Mouse (Mus musculus) stomach, embryonic 14.5 days (tissue): ENCODE measurements around the gene Chaf1a. TPM values are rescaled to one million over a fixed set of nuclear protein-coding genes. Genes with fewer than 3 reads are reported as not detected.
"Not testable (repeated sequence)": the region's sequence is repeated elsewhere in the genome, so short reads cannot be mapped to it uniquely, and the experiment has no call there.

Source experiments
- ATAC-seq: fragments of 200-750 bp; cut with Nextera tagmentation; 2 replicates; pipeline ENCODE4 v1.8.0; 2017; ENCODE audit warnings: low read depth, moderate TSS enrichment; ENCODE audit not compliant: insufficient number of reproducible peaks, insufficient read depth, low FRiP score
- H3K27ac ChIP-seq: fragments of 300-500 bp; sonication (generic); 2 replicates; pipeline ENCODE4 v1.5.1; 2014; ENCODE audit warnings: mild to moderate bottlenecking, low read length, moderate library complexity, mixed read lengths
- H3K27me3 ChIP-seq: fragments of 300-500 bp; sonication (generic); 2 replicates; pipeline ENCODE4 v1.6.1; 2014; ENCODE audit warnings: low read length, control low read depth, mixed read lengths; ENCODE audit not compliant: control insufficient read depth, insufficient read depth
- H3K36me3 ChIP-seq: fragments of 300-500 bp; sonication (generic); 2 replicates; pipeline ENCODE4 v1.6.1; 2014; ENCODE audit warnings: mild to moderate bottlenecking, control low read depth, low read length, moderate library complexity, mixed read lengths; ENCODE audit not compliant: control insufficient read depth, insufficient read depth
- H3K4me1 ChIP-seq: fragments of 300-500 bp; sonication (generic); 2 replicates; pipeline ENCODE4 v1.6.1; 2014; ENCODE audit warnings: low read length, control low read depth, mixed read lengths; ENCODE audit not compliant: control insufficient read depth, insufficient read depth
- H3K4me2 ChIP-seq: fragments of 300-500 bp; sonication (generic); replicated peaks from 2 replicates; pipeline ENCODE4 v1.6.1; 2014; ENCODE audit warnings: low read depth, low read length, control low read depth
- H3K4me3 ChIP-seq: fragments of 300-500 bp; sonication (generic); 2 replicates; pipeline ENCODE4 v1.5.1; 2014; ENCODE audit warnings: low read depth, low read length, control low read depth
- H3K9ac ChIP-seq: fragments of 300-500 bp; sonication (generic); replicated peaks from 2 replicates; pipeline ENCODE4 v1.6.1; 2014; ENCODE audit warnings: low read depth, mild to moderate bottlenecking, control low read depth, low read length, moderate library complexity, mixed read lengths
- H3K9me3 ChIP-seq: fragments of 300-500 bp; sonication (generic); 2 replicates; pipeline ENCODE4 v1.6.1; 2016; ENCODE audit warnings: low read depth, low read length, control low read depth; ENCODE audit not compliant: control insufficient read depth
- WGBS: fragments of 180-500 bp; shearing (Covaris S2); extraction: QIAGEN DNeasy Blood & Tissue Kit; methylation state at CpG from one replicate; pipeline ENCODE4 v1.1.7; 2014; 5-methylcytosine and 5-hydroxymethylcytosine counted together
- polyA plus RNA-seq: library from polyadenylated mRNA; unstranded; fragments of >200 nt; fragmentation: Nextera tagmentation; extraction: Ambion mirVana; gene quantifications from 2 replicates; pipeline ENCODE4 v1.2.1, GENCODE M21; 2014

Chaf1a gene
- polyA plus RNA-seq, 1 experiment from 2014 or later = 19.2 TPM

GRCm38 (mm10) chr17:56065715-56066114 lies 25.5 kb downstream of the Chaf1a start:
- 77% methylated on average over 6 of the region's 6 CpGs for WGBS
- peaks cover 94% of the 10 kb centered on the region for H3K36me3 ChIP-seq
- H3K9ac ChIP-seq, H3K9me3 ChIP-seq, H3K4me1 ChIP-seq, ATAC-seq, H3K27ac ChIP-seq, H3K4me3 ChIP-seq, H3K4me2 ChIP-seq, H3K27me3 ChIP-seq: not testable (repeated sequence)

- Histone ChIP-seq H3K9ac (no peak overlapping the region), H3K4me1 (no peaks in the 10 kb centered on the region), H3K36me3 (peaks cover 93% of the 10 kb centered on the region), H3K27me3 (no peaks in the 10 kb centered on the region), H3K27ac (no peak overlapping the region), H3K9me3 (no peaks in the 10 kb centered on the region), H3K4me2 (no peak overlapping the region), H3K4me3 (no peak overlapping the region)
- no peak for ATAC-seq
These were observed 26.2 kb downstream of the Chaf1a start for GRCm38 (mm10) chr17:56066451-56066850.

DNA sequence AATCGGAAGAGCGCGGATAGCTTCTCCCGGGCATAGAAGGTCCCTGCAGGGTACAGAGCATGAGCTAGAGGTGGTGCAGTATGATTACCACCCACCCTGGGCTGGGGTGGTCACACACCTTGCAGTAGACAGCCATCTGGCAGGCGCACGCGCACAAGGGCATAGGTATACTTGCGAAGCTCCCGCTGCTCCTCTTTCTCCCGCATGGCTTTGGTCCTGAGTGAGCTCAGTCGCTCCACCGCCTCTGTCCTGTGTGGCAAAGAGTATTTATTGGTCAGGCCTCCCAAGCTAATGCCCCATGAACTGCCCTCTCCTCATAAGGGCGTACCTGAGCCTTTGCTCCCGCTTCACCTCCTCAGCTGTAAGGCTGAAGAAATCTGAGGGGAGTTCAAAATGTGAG lies 28.8 kb downstream of the Chaf1a start:
- Histone ChIP-seq H3K4me2 (no peak overlapping the region), H3K27ac (no peak overlapping the region), H3K9ac (no peak overlapping the region), H3K9me3 (no peaks in the 10 kb centered on the region), H3K4me1 (peaks cover 4% of the 10 kb centered on the region; the same call in 1 of the 2 replicates), H3K36me3 (peaks cover 79% of the 10 kb centered on the region), H3K4me3 (no peak overlapping the region), H3K27me3 (no peaks in the 10 kb centered on the region)
- 96% methylated on average over 14 of the region's 14 CpGs for WGBS
- ATAC-seq = no peak

GRCm38 (mm10) chr17:56071126-56071525 lies 30.9 kb downstream of the Chaf1a start:
- Histone ChIP-seq H3K4me3 (no peak overlapping the region), H3K9me3 (no peaks in the 10 kb centered on the region), H3K27ac (no peak overlapping the region), H3K4me2 (no peak overlapping the region), H3K4me1 (peaks cover 9% of the 10 kb centered on the region), H3K27me3 (no peaks in the 10 kb centered on the region), H3K36me3 (peaks cover 59% of the 10 kb centered on the region), H3K9ac (no peak overlapping the region)
- no peak for ATAC-seq

DNA sequence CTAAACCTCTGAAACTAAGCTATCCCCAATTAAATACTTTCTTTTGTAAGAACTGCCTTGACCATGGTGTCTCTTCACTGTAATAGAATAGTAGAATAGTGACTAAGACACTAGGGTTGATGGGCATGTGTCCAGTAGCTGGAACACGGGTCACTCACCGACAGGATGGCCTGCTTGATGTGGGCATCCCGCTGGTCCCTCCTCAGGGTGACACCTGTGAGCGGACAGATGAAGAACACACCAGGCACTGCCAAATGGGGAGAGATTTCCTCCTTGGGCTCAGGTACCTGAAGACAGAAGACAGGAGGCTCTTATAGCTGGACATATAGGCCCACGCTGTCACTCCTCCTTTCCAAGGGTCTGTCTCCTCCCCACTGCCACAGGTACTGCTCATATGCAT lies 32.0 kb downstream of the Chaf1a start:
- no peaks in the 10 kb centered on the region for H3K27me3 ChIP-seq
- H3K36me3 ChIP-seq = peaks cover 49% of the 10 kb centered on the region
- 90% methylated on average over 5 of the region's 5 CpGs for WGBS
- H3K9ac ChIP-seq = no peak overlapping the region
- ATAC-seq = no peak
- H3K4me1 ChIP-seq = peaks cover 9% of the 10 kb centered on the region
- no peak overlapping the region for H3K27ac ChIP-seq
- no peak overlapping the region for H3K4me3 ChIP-seq
- no peaks in the 10 kb centered on the region for H3K9me3 ChIP-seq
- H3K4me2 ChIP-seq = no peak overlapping the region

- Histone ChIP-seq H3K9me3 (no peaks in the 10 kb centered on the region), H3K27me3 (no peaks in the 10 kb centered on the region), H3K27ac (peak overlapping the region; percentile 98), H3K36me3 (peaks cover 29% of the 10 kb centered on the region), H3K4me3 (peak overlapping the region; percentile 76), H3K9ac (peak overlapping the region; percentile 57; the same call in 1 of the 2 replicates), H3K4me2 (peak overlapping the region; percentile 62), H3K4me1 (peaks cover 9% of the 10 kb centered on the region)
- 7% methylated on average over 22 of the region's 22 CpGs for WGBS
- peak; percentile 15; the same call in 1 of the 2 replicates for ATAC-seq
These were observed 34.0 kb downstream of the Chaf1a start for GRCm38 (mm10) chr17:56074097-56074826.

DNA sequence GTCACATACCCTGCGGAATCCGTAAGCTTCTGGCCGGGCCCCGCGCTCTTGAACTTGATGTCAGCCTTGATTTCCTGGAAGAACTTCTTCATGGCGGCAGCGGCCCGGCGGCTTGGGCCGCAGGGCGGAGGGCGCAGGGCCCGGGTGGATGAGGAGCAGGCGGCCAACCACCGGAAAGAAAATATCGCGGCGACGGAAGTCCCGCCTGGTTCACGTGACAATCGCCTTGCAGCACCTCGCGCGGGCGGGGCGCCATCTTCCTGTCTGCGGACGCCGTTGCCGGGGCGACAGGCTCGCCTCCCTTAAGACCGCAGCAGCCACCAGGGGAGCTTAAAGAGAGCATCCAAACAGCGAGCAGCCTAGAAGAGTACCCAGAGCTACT lies 34.6 kb downstream of the Chaf1a start, which contains the start of gene Ubxn6:
Ubxn6 (minus strand) TSS at position 202 of the 382 bp plus-strand sequence.
- no peaks in the 10 kb centered on the region for H3K27me3 ChIP-seq
- peak within 1 kb of the TSS; percentile 57; the same call in 1 of the 2 replicates for H3K9ac ChIP-seq
- ATAC-seq = peak; percentile 19; the same call in 1 of the 2 replicates
- no peaks in the 10 kb centered on the region for H3K9me3 ChIP-seq
- H3K4me1 ChIP-seq = peaks cover 9% of the 10 kb centered on the region
- H3K27ac ChIP-seq = peak within 1 kb of the TSS; percentile 98
- peak within 1 kb of the TSS; percentile 76 for H3K4me3 ChIP-seq
- under 1% methylated on average over 35 of the region's 35 CpGs for WGBS
- peak within 1 kb of the TSS; percentile 62 for H3K4me2 ChIP-seq
- peaks cover 24% of the 10 kb centered on the region for H3K36me3 ChIP-seq

DNA sequence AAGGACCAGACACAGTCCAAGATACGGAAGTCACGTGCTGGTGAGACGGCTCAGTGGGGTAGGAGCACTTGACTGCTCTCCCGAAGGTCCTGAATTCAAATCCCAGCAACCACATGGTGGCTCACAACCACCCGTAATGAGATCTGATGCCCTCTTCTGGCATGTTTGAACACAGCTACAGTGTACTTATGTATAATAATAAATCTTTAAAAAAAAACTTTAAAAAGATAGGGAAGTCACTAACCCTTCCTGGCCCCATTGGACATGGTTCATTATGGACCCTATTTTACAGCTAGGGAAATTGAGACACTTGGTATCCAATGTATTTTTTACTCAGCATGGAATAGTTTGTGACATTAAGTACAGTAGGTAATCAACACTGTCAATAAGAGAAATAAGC lies 37.3 kb downstream of the Chaf1a start:
- H3K9me3 ChIP-seq = no peaks in the 10 kb centered on the region
- no peaks in the 10 kb centered on the region for H3K27me3 ChIP-seq
- ATAC-seq = no peak

More for the DNA sequence above, 37.3 kb downstream of the Chaf1a start:
- H3K4me3 ChIP-seq = no peak overlapping the region
- WGBS = 90% methylated on average over 5 of the region's 5 CpGs
- no peak overlapping the region for H3K27ac ChIP-seq
- peaks cover 6% of the 10 kb centered on the region for H3K36me3 ChIP-seq
- no peak overlapping the region for H3K4me2 ChIP-seq
- H3K4me1 ChIP-seq = peaks cover 26% of the 10 kb centered on the region
- H3K9ac ChIP-seq = no peak overlapping the region
